Mouse (Mus musculus): ENCODE results near the gene Fbxl16. TPM values are rescaled to one million over a fixed set of nuclear protein-coding genes. Genes with fewer than 3 reads are reported as not detected.

Gene Fbxl16
- polyA plus RNA-seq, 1 experiment = 1.4 TPM

DNA sequence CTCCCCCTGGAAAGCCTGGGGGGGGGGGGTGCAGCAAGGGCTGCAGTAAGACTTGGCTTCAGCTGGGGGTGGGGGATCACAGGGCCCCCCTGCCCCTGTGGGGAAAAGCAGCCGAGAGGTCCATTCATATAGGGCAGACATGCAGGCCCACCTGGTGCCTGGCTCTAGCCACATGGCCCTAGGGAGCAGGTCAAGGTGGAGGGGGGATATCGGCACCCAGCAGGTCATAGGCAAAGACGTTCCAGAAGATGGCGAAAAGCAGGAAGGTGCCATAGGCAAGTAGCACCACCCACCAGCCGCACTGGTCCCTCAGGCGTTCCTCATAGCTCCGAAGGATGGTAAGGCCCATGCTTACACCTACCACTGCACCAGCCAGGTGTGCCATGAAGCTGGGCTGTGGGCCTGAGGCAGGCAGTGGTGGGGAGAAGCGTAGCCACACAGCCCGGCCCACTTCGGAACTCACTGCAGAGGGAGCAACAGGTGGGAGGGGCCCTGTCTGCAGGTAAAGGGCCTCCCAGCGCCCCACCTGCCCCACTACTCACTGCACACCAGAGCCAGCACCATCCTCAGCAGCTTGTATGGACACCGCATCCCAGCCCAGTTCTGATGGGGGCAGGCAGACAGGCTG is 25.8 kb downstream of the Fbxl16 start:
- DNase-seq (ENCODE audit: low read depth in 1 of 2, low spot score in 2 of 2) = no peak
- Histone ChIP-seq H3K27ac (ENCODE audit: insufficient read depth, low read length) (no peak overlapping the region), H3K4me1 (ENCODE audit: control insufficient read depth, insufficient read depth, insufficient read length) (peaks cover 17% of the 10 kb centered on the region), H3K36me3 (ENCODE audit: control insufficient read depth, insufficient read depth, low read length) (peaks cover 18% of the 10 kb centered on the region), H3K4me3 (ENCODE audit: extremely low read depth, insufficient read depth, insufficient read length) (no peak overlapping the region), H3K27me3 (ENCODE audit: control insufficient read depth, insufficient read depth, low read length) (no peaks in the 10 kb centered on the region)
- 95% methylated on average over 12 of the region's 12 CpGs for WGBS
- TF ChIP-seq POLR2A (IDR thresholded peaks at IDR 0.05; ENCODE audit: low read depth, low read length) (no peak), CTCF (IDR thresholded peaks at IDR 0.05; ENCODE audit: extremely low read depth, insufficient read depth, insufficient read length, insufficient replicate concordance) (no peak)

DNA sequence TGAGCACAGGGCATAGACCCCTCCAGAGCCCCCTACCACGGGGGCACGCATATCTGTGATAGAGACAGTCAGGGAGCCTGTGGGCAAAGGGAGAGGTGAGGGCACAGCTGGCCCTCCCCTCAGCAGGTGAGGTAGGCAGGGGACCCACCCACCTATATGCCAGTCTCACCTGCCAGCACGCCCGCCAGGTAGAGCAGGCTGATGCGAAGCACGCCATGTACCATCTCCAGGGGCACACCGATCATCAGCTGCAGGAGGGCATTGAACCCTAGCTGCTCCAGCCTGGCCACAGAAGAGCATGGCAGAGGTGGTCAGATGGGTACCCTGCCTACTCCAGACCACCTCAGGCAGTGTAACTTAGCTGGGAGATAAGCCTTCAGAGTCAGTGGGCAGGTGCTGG is 26.4 kb downstream of the Fbxl16 start:
- H3K27ac ChIP-seq (ENCODE audit: insufficient read depth, low read length) = no peak overlapping the region
- TF ChIP-seq CTCF (IDR thresholded peaks at IDR 0.05; ENCODE audit: extremely low read depth, insufficient read depth, insufficient read length, insufficient replicate concordance) = no peak
- TF ChIP-seq POLR2A (IDR thresholded peaks at IDR 0.05; ENCODE audit: low read depth, low read length) = no peak
- H3K27me3 ChIP-seq (ENCODE audit: control insufficient read depth, insufficient read depth, low read length) = no peaks in the 10 kb centered on the region
- no peak overlapping the region for H3K4me3 ChIP-seq (ENCODE audit: extremely low read depth, insufficient read depth, insufficient read length)
- 92% methylated on average over 7 of the region's 7 CpGs for WGBS
- peaks cover 23% of the 10 kb centered on the region for H3K36me3 ChIP-seq (ENCODE audit: control insufficient read depth, insufficient read depth, low read length)
- peaks cover 17% of the 10 kb centered on the region for H3K4me1 ChIP-seq (ENCODE audit: control insufficient read depth, insufficient read depth, insufficient read length)
- no peak for DNase-seq (ENCODE audit: low read depth in 1 of 2, low spot score in 2 of 2)

DNA sequence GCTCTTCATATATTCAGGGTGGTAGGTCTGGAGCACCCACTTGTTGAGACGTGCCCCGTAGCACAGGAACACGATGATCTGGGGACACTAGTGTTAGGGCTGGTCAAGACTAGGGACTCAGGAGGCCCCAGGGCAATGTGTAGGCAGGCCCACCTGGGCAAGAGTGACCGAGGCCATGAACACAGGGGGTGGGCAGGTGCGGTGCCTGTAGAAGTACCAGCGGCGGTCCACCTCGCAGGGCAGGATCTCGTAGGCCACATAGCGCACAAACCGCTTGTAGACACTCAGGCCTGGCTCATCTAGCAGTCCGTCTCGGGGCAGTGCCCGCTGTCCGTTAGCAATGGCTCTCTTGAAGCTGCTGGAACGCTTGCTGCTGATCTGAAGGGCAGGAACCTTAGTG is 26.9 kb downstream of the Fbxl16 start:
- 91% methylated on average over 16 of the region's 16 CpGs for WGBS

GRCm38 (mm10) chr17:25836397-25837075 is 27.7 kb downstream of the Fbxl16 start:
- H3K4me3 ChIP-seq (ENCODE audit: extremely low read depth, insufficient read depth, insufficient read length) = no peak overlapping the region; the same call in 1 of the 2 replicates
- peaks cover 16% of the 10 kb centered on the region for H3K4me1 ChIP-seq (ENCODE audit: control insufficient read depth, insufficient read depth, insufficient read length)
- H3K36me3 ChIP-seq (ENCODE audit: control insufficient read depth, insufficient read depth, low read length) = peaks cover 24% of the 10 kb centered on the region
- WGBS = 29% methylated on average over 23 of the region's 23 CpGs
- no peak overlapping the region for H3K27ac ChIP-seq (ENCODE audit: insufficient read depth, low read length)
- H3K27me3 ChIP-seq (ENCODE audit: control insufficient read depth, insufficient read depth, low read length) = no peaks in the 10 kb centered on the region
- no peak for TF ChIP-seq CTCF (IDR thresholded peaks at IDR 0.05; ENCODE audit: extremely low read depth, insufficient read depth, insufficient read length, insufficient replicate concordance)
- TF ChIP-seq POLR2A (IDR thresholded peaks at IDR 0.05; ENCODE audit: low read depth, low read length) = no peak
- no peak for DNase-seq (ENCODE audit: low read depth in 1 of 2, low spot score in 2 of 2)

More for the DNA sequence above, 26.9 kb downstream of the Fbxl16 start:
- H3K4me1 ChIP-seq (ENCODE audit: control insufficient read depth, insufficient read depth, insufficient read length) = peaks cover 17% of the 10 kb centered on the region
- peaks cover 24% of the 10 kb centered on the region for H3K36me3 ChIP-seq (ENCODE audit: control insufficient read depth, insufficient read depth, low read length)
- no peak overlapping the region for H3K4me3 ChIP-seq (ENCODE audit: extremely low read depth, insufficient read depth, insufficient read length)
- H3K27me3 ChIP-seq (ENCODE audit: control insufficient read depth, insufficient read depth, low read length) = no peaks in the 10 kb centered on the region
- DNase-seq (ENCODE audit: low read depth in 1 of 2, low spot score in 2 of 2) = no peak
- TF ChIP-seq POLR2A (IDR thresholded peaks at IDR 0.05; ENCODE audit: low read depth, low read length) (no peak), CTCF (IDR thresholded peaks at IDR 0.05; ENCODE audit: extremely low read depth, insufficient read depth, insufficient read length, insufficient replicate concordance) (no peak)
- no peak overlapping the region for H3K27ac ChIP-seq (ENCODE audit: insufficient read depth, low read length)

- no peak for DNase-seq (ENCODE audit: low read depth in 1 of 2, low spot score in 2 of 2)
- H3K36me3 ChIP-seq (ENCODE audit: control insufficient read depth, insufficient read depth, low read length) = peaks cover 27% of the 10 kb centered on the region
- H3K27ac ChIP-seq (ENCODE audit: insufficient read depth, low read length) = no peak within 1 kb of the TSS
- whole genome bisulfite sequencing = 14% methylated on average over 29 of the region's 29 CpGs
- no peaks in the 10 kb centered on the region for H3K27me3 ChIP-seq (ENCODE audit: control insufficient read depth, insufficient read depth, low read length)
- no peak for TF ChIP-seq POLR2A (IDR thresholded peaks at IDR 0.05; ENCODE audit: low read depth, low read length)
- no peak for TF ChIP-seq CTCF (IDR thresholded peaks at IDR 0.05; ENCODE audit: extremely low read depth, insufficient read depth, insufficient read length, insufficient replicate concordance)
- no peak within 1 kb of the TSS; the same call in 1 of the 2 replicates for H3K4me3 ChIP-seq (ENCODE audit: extremely low read depth, insufficient read depth, insufficient read length)
- peaks cover 11% of the 10 kb centered on the region for H3K4me1 ChIP-seq (ENCODE audit: control insufficient read depth, insufficient read depth, insufficient read length)
These were observed 28.2 kb downstream of the Fbxl16 start, which contains the start of gene Rhbdl1 for GRCm38 (mm10) chr17:25837076-25837410. Rhbdl1 (minus strand) TSS chr17:25837295.

GRCm38 (mm10) chr17:25837533-25837932 is 28.6 kb downstream of the Fbxl16 start:
- H3K27ac ChIP-seq (ENCODE audit: insufficient read depth, low read length) = no peak overlapping the region
- no peak for TF ChIP-seq POLR2A (IDR thresholded peaks at IDR 0.05; ENCODE audit: low read depth, low read length)
- no peak for DNase-seq (ENCODE audit: low read depth in 1 of 2, low spot score in 2 of 2)
- peaks cover 10% of the 10 kb centered on the region for H3K4me1 ChIP-seq (ENCODE audit: control insufficient read depth, insufficient read depth, insufficient read length)
- no peaks in the 10 kb centered on the region for H3K27me3 ChIP-seq (ENCODE audit: control insufficient read depth, insufficient read depth, low read length)
- peaks cover 30% of the 10 kb centered on the region for H3K36me3 ChIP-seq (ENCODE audit: control insufficient read depth, insufficient read depth, low read length)
- H3K4me3 ChIP-seq (ENCODE audit: extremely low read depth, insufficient read depth, insufficient read length) = no peak overlapping the region
- WGBS = 74% methylated on average over 3 of the region's 3 CpGs

DNA sequence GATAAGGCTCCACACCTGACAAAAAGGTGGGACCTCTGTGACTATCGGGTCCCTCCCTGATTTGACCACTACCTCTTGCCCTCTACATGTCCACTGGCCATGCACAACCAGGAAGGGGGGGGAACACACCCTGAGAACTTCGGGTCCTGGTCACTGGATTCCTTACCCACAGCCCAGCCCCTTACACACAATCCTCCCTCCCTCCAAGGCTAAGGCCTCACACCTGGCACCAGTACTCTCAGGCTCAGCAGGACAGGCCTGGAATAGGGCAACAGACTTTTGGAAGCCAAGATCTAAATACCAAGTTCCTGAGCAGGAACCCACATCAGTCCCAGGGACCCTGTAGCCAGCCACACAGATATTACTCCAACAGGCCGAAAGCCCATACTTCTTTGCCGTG is 30.0 kb downstream of the Fbxl16 start:
- peaks cover 16% of the 10 kb centered on the region for H3K4me1 ChIP-seq (ENCODE audit: control insufficient read depth, insufficient read depth, insufficient read length)
- H3K36me3 ChIP-seq (ENCODE audit: control insufficient read depth, insufficient read depth, low read length) = peaks cover 30% of the 10 kb centered on the region
- WGBS = 90% methylated on average over 4 of the region's 4 CpGs
- H3K27me3 ChIP-seq (ENCODE audit: control insufficient read depth, insufficient read depth, low read length) = no peaks in the 10 kb centered on the region
- H3K27ac ChIP-seq (ENCODE audit: insufficient read depth, low read length) = no peak overlapping the region
- H3K4me3 ChIP-seq (ENCODE audit: extremely low read depth, insufficient read depth, insufficient read length) = no peak overlapping the region
- no peak for DNase-seq (ENCODE audit: low read depth in 1 of 2, low spot score in 2 of 2)
- TF ChIP-seq CTCF (IDR thresholded peaks at IDR 0.05; ENCODE audit: extremely low read depth, insufficient read depth, insufficient read length, insufficient replicate concordance) (no peak), POLR2A (IDR thresholded peaks at IDR 0.05; ENCODE audit: low read depth, low read length) (no peak)
